Mouse (Mus musculus) v-Abl transformed pro-B cells (cell line): ENCODE measurements at regions not wholly inside any gene's neighbourhood (a gene's known extent, or its start where the extent isn't known, plus 50 kb on each side); places are given as distances from the start of the nearest gene placed in this dataset.

Experiments used
- in situ Hi-C, 2 experiments: fragments of 400-800 bp; cut with MboI; formaldehyde crosslinking; loops; one replicate each; pipeline ENCODE4 v1.15.1; 2025; ENCODE audit not compliant: unreplicated experiment in 2 of 2

DNA sequence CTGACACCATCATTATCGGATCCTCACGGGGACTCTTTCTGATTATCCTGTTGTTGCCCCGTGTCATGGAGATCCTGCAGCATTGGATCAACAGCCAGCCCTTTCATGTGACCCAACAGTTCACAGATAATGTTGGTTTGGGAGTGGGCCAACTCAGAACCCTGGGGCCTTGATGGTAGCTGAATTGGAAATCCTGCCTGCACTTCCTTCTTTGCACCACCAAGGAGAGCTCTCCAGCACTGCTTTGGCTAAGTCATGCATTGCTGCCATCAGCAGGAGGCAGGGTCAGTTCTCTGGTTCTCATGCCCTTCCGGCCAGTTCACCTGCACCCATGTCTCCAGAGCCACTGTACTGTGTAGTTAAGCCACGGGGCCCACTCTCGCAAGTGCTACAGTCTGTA is 225.6 kb downstream of the Fam173b start:
- in situ Hi-C loops, result no loop called here

DNA sequence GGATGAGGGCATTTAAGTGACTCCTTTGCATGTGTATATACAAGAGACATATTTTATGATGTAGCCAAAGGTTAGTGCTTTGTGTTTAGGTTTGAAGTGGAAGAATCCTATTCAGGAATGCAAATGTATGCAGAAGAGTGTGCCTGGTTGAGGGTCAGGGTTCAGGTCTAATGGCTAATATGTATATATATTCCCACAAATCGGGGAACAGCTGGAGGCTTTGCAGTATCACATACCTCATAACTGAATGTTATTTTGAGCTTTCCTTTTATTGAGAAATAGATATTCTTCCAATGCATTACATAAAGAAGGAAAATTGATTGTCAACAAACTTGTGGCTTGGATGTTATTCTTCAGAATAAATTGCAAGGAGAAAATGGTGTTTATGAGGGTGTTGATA is 239.9 kb downstream of the Fam173b start:
- in situ Hi-C loops, result no loop called here

GRCm38 (mm10) chr15:31854764-31855163 is 253.1 kb downstream of the Fam173b start:
- in situ Hi-C loops, result no loop called here

DNA sequence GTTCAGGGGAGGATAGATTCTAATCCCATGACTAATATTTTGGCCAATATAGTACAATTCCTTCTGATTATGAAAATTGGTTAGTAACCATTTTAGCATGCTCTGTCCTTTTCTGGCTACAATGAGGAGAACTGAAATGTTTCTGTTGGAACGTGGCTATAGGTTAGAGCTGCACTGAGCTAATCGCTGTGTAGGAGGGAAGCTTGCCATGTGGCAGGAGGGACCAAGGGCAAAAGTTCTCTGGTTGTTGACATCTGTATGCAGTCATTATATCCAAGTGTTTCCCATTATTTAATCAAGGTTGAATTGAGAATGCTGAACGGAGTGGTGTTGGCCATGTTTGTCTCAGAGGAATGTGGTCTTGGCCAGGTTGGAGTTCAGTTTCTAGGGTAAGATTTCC is 253.5 kb downstream of the Fam173b start:
- in situ Hi-C loops, result no loop called here

- in situ Hi-C loops, result no loop called here
These were observed 267.4 kb downstream of the Fam173b start for GRCm38 (mm10) chr15:31869100-31869499.

GRCm38 (mm10) chr15:31869673-31870417 is 268.2 kb downstream of the Fam173b start:
- in situ Hi-C loops, result no loop called here

GRCm38 (mm10) chr15:31875436-31875835 is 273.8 kb downstream of the Fam173b start:
- in situ Hi-C loops, result no loop called here

DNA sequence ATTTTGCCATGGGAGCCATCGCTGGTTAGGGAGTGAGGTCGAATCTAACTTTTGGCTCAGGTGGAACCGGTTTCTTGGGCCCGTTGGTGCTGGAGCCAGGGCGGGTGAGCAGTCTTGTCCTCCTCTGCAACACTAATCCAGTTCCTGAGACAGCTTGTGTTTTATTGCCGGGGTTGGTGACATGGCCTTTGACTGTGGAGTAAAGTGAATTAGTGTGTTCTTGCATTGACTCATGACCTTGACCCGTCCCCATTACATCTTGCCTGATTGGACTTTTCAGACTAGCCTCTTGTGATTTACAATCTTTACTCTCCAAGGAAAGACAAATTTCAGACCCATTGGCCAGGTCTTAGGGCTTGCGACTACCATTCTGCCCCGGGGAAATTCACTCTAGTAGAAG is 278.8 kb downstream of the Fam173b start:
- in situ Hi-C loops, result no loop called here

DNA sequence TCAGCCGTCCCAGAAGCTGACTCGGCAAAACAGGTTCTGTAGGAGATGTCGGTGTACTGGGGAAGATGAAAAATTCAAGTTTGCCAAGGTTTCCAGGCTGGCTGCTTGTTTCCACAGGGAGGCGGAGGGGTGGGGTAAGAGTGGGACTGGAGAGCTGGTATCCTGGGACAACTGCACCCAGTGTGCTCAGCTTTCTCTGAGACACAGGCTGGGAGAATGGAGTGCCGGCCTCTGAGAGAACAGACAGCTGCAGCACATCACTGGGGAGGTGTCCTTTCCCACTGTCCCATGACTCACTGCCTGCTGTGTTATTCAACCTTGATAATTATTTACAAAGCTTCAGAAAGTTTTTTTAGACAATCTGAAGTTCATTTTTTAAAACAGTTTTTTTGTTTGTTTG is 280.7 kb downstream of the Fam173b start:
- in situ Hi-C loops, result no loop called here

GRCm38 (mm10) chr15:31883516-31883915 is 281.9 kb downstream of the Fam173b start:
- in situ Hi-C loops, result no loop called here

DNA sequence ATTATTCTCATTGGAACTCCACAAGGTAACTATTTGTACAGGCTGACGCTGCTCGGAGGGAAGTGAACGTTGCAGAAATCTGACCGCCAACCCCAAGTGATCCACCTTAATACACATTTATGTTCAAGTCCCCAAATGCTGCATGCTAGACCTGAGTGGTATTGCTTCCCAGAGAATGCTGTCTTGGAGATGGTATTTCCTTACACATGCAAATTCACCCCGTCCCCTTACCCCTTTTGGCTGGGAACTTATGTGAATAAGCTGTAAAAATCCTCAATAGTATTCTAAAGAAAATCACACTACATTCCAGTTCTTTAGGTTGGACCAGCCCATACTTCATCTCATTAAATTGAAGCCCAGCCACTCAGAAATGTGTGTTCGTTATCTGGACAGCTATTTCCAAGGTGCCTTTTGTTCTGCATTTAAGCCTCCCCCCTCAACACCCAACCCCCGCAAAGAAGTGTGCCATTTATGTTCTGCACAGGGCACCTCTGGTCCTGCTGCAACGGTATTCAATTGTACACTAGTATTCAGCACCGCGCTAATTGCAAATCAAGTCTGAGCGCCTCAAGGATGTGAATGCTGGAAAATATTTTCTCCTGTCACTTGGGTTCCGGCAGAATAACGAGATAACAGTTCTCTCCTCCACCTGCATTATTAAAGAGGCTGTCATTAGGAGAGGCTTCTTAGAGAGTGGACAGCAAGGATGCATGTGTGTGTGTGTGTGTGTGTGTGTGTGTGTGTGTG is 278.0 kb upstream of the Tas2r119 start:
- in situ Hi-C loops, result no loop called here

DNA sequence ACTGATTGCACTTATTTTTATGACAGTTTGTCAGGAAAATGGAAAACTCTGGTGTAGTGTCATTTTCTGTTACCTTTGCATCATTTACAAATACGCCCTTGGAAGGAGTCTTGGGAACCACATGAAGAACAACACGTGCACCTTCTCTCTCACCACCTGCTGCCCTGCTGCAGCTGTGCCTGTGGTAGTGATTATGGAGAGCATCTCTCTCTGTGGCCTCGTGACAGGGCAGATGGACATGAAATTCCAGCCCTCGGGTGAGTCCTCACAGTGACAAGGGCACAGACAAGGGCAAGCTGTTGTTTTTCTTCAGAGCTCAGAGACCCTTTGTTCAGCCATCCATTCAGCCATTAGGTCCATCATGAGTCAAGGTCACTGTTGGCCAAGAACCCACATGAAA is 276.8 kb upstream of the Tas2r119 start:
- in situ Hi-C loops, result no loop called here

DNA sequence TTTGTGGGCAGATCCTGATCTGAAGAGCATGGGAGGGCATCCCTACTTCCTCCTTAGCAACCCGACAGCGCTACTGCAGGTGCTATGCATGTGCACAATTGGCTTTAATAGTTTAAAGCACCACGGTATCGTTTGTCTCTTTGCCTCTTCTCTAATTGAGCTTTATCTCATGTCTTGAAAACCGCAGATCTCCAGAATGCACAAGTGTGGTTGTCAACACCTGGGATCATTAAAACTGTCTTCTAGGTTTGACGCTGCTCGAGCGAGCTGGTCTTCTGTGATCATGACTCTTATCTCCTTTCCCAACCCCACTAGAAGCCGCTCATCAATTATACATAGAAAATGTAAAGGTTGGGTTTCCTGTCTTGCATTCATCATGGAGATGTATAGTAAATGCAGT is 268.7 kb upstream of the Tas2r119 start:
- in situ Hi-C loops, result no loop called here

GRCm38 (mm10) chr15:31911978-31912377 is 265.1 kb upstream of the Tas2r119 start:
- in situ Hi-C loops, result no loop called here

DNA sequence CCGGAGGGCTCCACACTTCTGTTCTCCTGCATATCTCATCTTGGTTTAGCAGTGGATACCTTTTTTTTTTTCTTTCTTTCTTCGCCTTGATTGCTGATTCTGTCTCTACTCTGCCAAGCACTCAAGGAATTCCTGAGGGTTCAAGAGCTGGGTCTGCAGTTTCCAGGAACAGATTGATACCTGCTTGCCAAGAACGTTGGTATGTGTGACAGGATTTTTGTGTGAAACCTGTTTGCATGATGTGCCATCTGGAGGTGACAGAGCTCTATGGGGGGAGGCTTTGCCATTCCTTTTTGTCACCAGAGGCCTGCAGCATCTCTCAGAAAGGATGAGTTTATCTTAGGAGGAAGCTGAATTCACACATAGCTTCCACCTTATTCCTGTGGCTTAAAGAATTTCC is 255.6 kb upstream of the Tas2r119 start:
- in situ Hi-C loops, result no loop called here

DNA sequence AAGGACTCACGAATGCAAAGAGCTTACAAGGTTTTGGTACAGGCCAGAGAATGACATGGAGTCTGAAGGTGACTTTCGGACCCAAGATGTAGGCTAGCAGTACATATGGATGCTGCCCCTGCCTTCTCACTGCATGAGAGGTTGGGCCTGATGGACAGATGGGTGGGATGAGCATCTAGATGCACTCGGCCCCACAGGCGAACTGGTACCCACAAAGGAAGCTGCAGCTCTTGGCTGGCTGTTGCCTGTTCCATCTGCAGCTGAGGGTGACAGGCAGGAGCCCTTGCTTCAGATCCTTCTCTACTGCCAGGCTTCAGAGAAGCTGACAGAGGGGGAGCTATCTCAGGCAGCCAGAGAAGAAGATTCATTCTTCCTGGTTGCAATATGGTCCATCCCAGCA is 216.8 kb upstream of the Tas2r119 start:
- in situ Hi-C loops, result no loop called here

- in situ Hi-C loops, result no loop called here
These were observed 215.1 kb upstream of the Tas2r119 start for GRCm38 (mm10) chr15:31961963-31962362.

DNA sequence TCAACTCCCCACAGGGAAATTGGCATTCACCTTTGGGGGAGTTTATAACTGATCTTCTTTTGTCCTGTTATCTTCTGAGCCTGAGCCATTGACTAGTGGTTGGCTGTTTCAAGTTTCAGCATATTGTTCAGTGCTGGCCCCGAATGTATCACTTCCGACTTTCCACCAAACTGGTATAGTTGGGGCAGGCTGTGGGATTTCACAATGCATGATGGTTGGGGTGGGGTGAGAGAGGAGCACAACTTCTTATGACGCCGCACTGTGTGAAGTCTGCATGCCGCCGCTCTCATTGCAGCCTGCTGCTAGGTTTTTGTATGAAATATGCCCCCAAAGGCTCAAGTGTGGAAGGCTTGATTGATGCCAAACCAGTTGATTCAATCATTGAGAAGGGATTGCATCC is 212.2 kb upstream of the Tas2r119 start:
- in situ Hi-C loops, result no loop called here

- in situ Hi-C loops, result no loop called here
These were observed 211.5 kb upstream of the Tas2r119 start for GRCm38 (mm10) chr15:31965542-31965941.

DNA sequence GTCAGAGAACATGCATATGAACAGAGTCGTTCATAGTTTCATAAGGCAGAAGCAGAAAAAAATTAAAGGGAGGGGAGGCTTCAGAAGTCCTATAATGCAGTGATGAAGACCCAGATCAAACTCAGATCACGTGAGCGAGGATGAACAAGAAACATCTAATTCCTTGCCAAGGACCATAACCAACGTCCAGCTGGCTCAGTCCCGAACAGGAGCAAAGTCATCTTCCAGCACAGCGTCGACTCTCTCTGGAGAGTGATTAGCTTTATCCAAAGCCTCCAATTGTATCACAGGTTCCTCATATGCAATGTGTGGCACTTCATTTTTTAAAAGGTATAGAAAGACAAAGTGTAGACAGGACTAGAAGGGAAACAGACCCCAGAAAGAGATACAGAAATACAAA is 204.2 kb upstream of the Tas2r119 start:
- in situ Hi-C loops, result no loop called here

DNA sequence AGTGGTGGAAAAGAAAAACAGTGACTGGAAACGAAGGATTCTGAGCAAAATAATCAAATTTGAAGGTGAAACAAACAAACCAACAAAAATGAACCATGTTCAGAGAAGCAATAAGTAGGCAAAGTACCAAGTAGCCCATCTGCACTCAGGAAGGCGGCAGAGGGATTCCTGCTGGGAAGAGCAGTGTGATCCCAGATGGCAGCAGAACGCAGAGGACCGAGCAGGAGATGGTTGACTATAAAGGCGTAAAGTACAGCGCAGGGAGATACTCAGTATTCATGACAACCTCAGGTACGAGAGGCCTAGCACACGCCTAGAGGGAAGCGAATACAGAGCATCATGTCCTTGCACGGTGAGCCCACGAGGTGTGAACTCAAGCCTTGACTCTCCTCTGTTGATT is 203.2 kb upstream of the Tas2r119 start:
- in situ Hi-C loops, result no loop called here

DNA sequence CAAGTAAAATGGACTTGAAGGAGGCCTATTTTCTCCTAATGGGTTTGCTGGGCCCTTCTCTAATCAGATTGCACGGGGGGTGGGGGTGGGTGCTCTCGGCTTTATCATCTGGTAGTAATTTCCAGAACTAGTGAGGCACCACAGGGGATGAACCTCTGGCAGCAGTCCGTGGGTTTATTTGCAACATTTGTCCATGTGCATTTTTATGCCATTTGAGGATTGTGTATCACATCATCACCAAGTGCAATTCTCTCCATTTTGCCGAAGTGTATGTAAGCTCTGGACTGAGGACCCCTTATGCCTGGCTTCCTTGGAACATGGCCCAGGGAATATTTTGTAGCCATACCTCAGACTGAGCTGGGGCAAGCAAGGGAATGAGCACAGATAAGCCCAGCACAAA is 200.6 kb upstream of the Tas2r119 start:
- in situ Hi-C loops, result no loop called here
